ENCODE assay signal across 10 mouse cellular contexts in genomic region chr7:49504297-49504696, GRCm38 (mm10).
DNase-seq lines count a peak whose midpoint lies in the region; ATAC-seq and TF ChIP-seq lines count a peak whose summit lies in the region.
"Had no signal": no experiment of that assay in that cellular context is flagged by ENCODE, and none has a peak within 500 bp of the region (broad histone marks: within the 10 kb centered on the region; RNA-seq: fewer than 3 reads in every experiment).

No protein-coding gene starts in this region.

- peaks cover 47% of the 10 kb centered on the region for H3K27me3 ChIP-seq in forebrain, embryonic 10.5 days (ENCODE audit: poor library complexity, severe bottlenecking)
- no peaks in the 10 kb centered on the region for H3K27me3 ChIP-seq in forebrain, embryonic 15.5 days
- H3K27me3 ChIP-seq in stomach, embryonic 14.5 days (ENCODE audit: control insufficient read depth, insufficient read depth, low read length) = no peaks in the 10 kb centered on the region
- no peaks in the 10 kb centered on the region for H3K27me3 ChIP-seq in stomach, postnatal 0 days (ENCODE audit: control insufficient read depth, insufficient read depth, low read length)
- no peaks in the 10 kb centered on the region for H3K27me3 ChIP-seq in midbrain, embryonic 15.5 days (replicated peaks)

- peak overlapping the region; percentile 75 for H3K27ac ChIP-seq in forebrain, embryonic 10.5 days
- no peak overlapping the region for H3K27ac ChIP-seq in forebrain, embryonic 15.5 days (replicated peaks)
- 0 out of 2 replicates have a peak overlapping the region, but pooled peaks have one; percentile 27 for H3K27ac ChIP-seq in stomach, embryonic 14.5 days (ENCODE audit: low read length)
- no peak overlapping the region for H3K27ac ChIP-seq in stomach, postnatal 0 days (replicated peaks)
- no peak overlapping the region for H3K27ac ChIP-seq in midbrain, embryonic 15.5 days

- TF ChIP-seq EP300 in stomach, postnatal 0 days (optimal IDR thresholded peaks at IDR 0.05) = no peak

- peaks cover 31% of the 10 kb centered on the region for H3K4me1 ChIP-seq in forebrain, embryonic 10.5 days
- peaks cover 5% of the 10 kb centered on the region for H3K4me1 ChIP-seq in forebrain, embryonic 15.5 days
- H3K4me1 ChIP-seq in stomach, embryonic 14.5 days (ENCODE audit: control insufficient read depth, insufficient read depth, low read length) = peaks cover 15% of the 10 kb centered on the region; the same call in 1 of the 2 replicates
- H3K4me1 ChIP-seq in stomach, postnatal 0 days (replicated peaks; ENCODE audit: control insufficient read depth, insufficient read depth) = no peaks in the 10 kb centered on the region
- peaks cover 16% of the 10 kb centered on the region for H3K4me1 ChIP-seq in midbrain, embryonic 15.5 days

- 10% methylated on average over 3 of the region's 3 CpGs for WGBS in forebrain, embryonic 10.5 days
- 6% methylated on average over 3 of the region's 3 CpGs for WGBS in forebrain, embryonic 15.5 days
- WGBS in stomach, embryonic 14.5 days = 8% methylated on average over 3 of the region's 3 CpGs
- 19% methylated on average over 3 of the region's 3 CpGs for WGBS in stomach, postnatal 0 days
- WGBS in midbrain, embryonic 15.5 days = 4% methylated on average over 3 of the region's 3 CpGs

- H3K36me3 ChIP-seq in forebrain, embryonic 10.5 days (replicated peaks) = no peaks in the 10 kb centered on the region
- H3K36me3 ChIP-seq in forebrain, embryonic 15.5 days = no peaks in the 10 kb centered on the region
- no peaks in the 10 kb centered on the region for H3K36me3 ChIP-seq in stomach, embryonic 14.5 days (ENCODE audit: control insufficient read depth, insufficient read depth, low read length)
- H3K36me3 ChIP-seq in stomach, postnatal 0 days (ENCODE audit: control insufficient read depth, insufficient read depth, low read length) = no peaks in the 10 kb centered on the region
- H3K36me3 ChIP-seq in midbrain, embryonic 15.5 days (replicated peaks) = no peaks in the 10 kb centered on the region

- no peak overlapping the region for H3K4me2 ChIP-seq in forebrain, embryonic 15.5 days (replicated peaks)
- no peak overlapping the region for H3K4me2 ChIP-seq in stomach, embryonic 14.5 days (replicated peaks; ENCODE audit: low read depth, low read length)
- no peak overlapping the region for H3K4me2 ChIP-seq in stomach, postnatal 0 days (replicated peaks; ENCODE audit: low read depth)
- H3K4me2 ChIP-seq in midbrain, embryonic 15.5 days = peak overlapping the region; percentile 18; the same call in 1 of the 2 replicates

- H3K9ac ChIP-seq in forebrain, embryonic 15.5 days (replicated peaks) = no peak overlapping the region
- H3K9ac ChIP-seq in stomach, embryonic 14.5 days (replicated peaks; ENCODE audit: low read depth, low read length) = no peak overlapping the region
- no peak overlapping the region for H3K9ac ChIP-seq in stomach, postnatal 0 days (ENCODE audit: low read length)
- no peak overlapping the region for H3K9ac ChIP-seq in midbrain, embryonic 15.5 days

- no peak for TF ChIP-seq CTCF in stomach, postnatal 0 days (IDR thresholded peaks at IDR 0.05; ENCODE audit: low read depth)

- H3K4me3 ChIP-seq in forebrain, embryonic 10.5 days = peak overlapping the region; percentile 1; the same call in 1 of the 2 replicates
- no peak overlapping the region for H3K4me3 ChIP-seq in forebrain, embryonic 15.5 days
- H3K4me3 ChIP-seq in stomach, embryonic 14.5 days (ENCODE audit: low read depth, low read length) = no peak overlapping the region
- H3K4me3 ChIP-seq in stomach, postnatal 0 days (ENCODE audit: low read depth, low read length) = no peak overlapping the region
- no peak overlapping the region for H3K4me3 ChIP-seq in midbrain, embryonic 15.5 days

- DNase-seq in forebrain, embryonic 10.5 days (ENCODE audit: extremely low spot score, low spot score) = no peak
- DNase-seq in stomach, postnatal 0 days (ENCODE audit: low spot score) = no peak
- no peak for DNase-seq in cerebellum, adult 9-10 months
- no peak for DNase-seq in cerebellum, adult 11-12 months
- DNase-seq in cerebellum, postnatal 14 days = no peak
- DNase-seq: kidney, postnatal 10 days; left cerebral cortex, postnatal 4 days had no signal

- no peaks in the 10 kb centered on the region for H3K9me3 ChIP-seq in forebrain, embryonic 10.5 days
- H3K9me3 ChIP-seq in forebrain, embryonic 15.5 days = no peaks in the 10 kb centered on the region
- no peaks in the 10 kb centered on the region for H3K9me3 ChIP-seq in stomach, embryonic 14.5 days (ENCODE audit: control insufficient read depth, low read depth, low read length)
- H3K9me3 ChIP-seq in stomach, postnatal 0 days (ENCODE audit: control insufficient read depth, low read length) = no peaks in the 10 kb centered on the region
- no peaks in the 10 kb centered on the region for H3K9me3 ChIP-seq in midbrain, embryonic 15.5 days

- no peak for ATAC-seq in forebrain, embryonic 15.5 days (replicated peaks)
- no peak for ATAC-seq in stomach, embryonic 14.5 days (ENCODE audit: insufficient number of reproducible peaks, insufficient read depth, low FRiP score, low read depth)
- ATAC-seq in stomach, postnatal 0 days (ENCODE audit: low FRiP score, low TSS enrichment) = no peak
- peak; percentile 31 for ATAC-seq in midbrain, embryonic 15.5 days (replicated peaks)

Comparison
In these comparisons a context has a peak if more than half of its experiments do, and no peak if none do; other contexts are left out.
1. H3K27ac ChIP-seq: peak in forebrain, embryonic 10.5 days (single experiment) and stomach, embryonic 14.5 days (single experiment); none in forebrain, embryonic 15.5 days (single experiment), stomach, postnatal 0 days (single experiment) and midbrain, embryonic 15.5 days (single experiment).